Mouse (Mus musculus) hindbrain, embryonic 15.5 days (tissue): ENCODE data around the gene Epp13. TPM values are rescaled to one million over a fixed set of nuclear protein-coding genes. Genes with fewer than 3 reads are reported as not detected.
"Not testable (repeated sequence)": the region's sequence is repeated elsewhere in the genome, so short reads cannot be mapped to it uniquely, and the experiment has no call there.

ENCODE experiments used
- ATAC-seq: fragments of 200-750 bp; cut with Nextera tagmentation; 2 replicates; pipeline ENCODE4 v1.8.0; 2017; ENCODE audit warnings: low read depth, moderate number of reproducible peaks, moderate TSS enrichment; ENCODE audit not compliant: low FRiP score
- H3K27ac ChIP-seq: fragments of 300-500 bp; sonication (generic); replicated peaks from 2 replicates; pipeline ENCODE4 v1.5.1; 2015; ENCODE audit warnings: mild to moderate bottlenecking, inconsistent platforms
- H3K27me3 ChIP-seq: fragments of 300-500 bp; sonication (generic); 2 replicates; pipeline ENCODE4 v1.6.1; 2015; ENCODE audit warnings: control low read depth, inconsistent platforms
- H3K36me3 ChIP-seq: fragments of 300-500 bp; sonication (generic); 2 replicates; pipeline ENCODE4 v1.6.1; 2015; ENCODE audit warnings: control low read depth, inconsistent platforms
- H3K4me1 ChIP-seq: fragments of 300-500 bp; sonication (generic); replicated peaks from 2 replicates; pipeline ENCODE4 v1.6.1; 2015; ENCODE audit warnings: control low read depth, inconsistent platforms
- H3K4me2 ChIP-seq: fragments of 300-500 bp; sonication (generic); 2 replicates; pipeline ENCODE4 v1.6.1; 2015; ENCODE audit warnings: moderate library complexity, mild to moderate bottlenecking, inconsistent platforms
- H3K4me3 ChIP-seq: fragments of 300-500 bp; sonication (generic); 2 replicates; pipeline ENCODE4 v1.5.1; 2015; ENCODE audit warnings: mild to moderate bottlenecking, inconsistent platforms
- H3K9ac ChIP-seq: fragments of 300-500 bp; sonication (generic); 2 replicates; pipeline ENCODE4 v1.6.1; 2015; ENCODE audit warnings: inconsistent platforms
- H3K9me3 ChIP-seq: fragments of 300-500 bp; sonication (generic); 2 replicates; pipeline ENCODE4 v1.6.1; 2016; ENCODE audit warnings: control low read depth, inconsistent platforms
- WGBS: fragments of 180-500 bp; shearing (Covaris S2); methylation state at CpG from one replicate; pipeline ENCODE4 v1.1.7; 2015; 5-methylcytosine and 5-hydroxymethylcytosine counted together
- polyA plus RNA-seq: library from polyadenylated mRNA; unstranded; fragments of >200 nt; fragmentation: Nextera tagmentation; extraction: Ambion mirVana; gene quantifications from 2 replicates; pipeline ENCODE4 v1.2.1, GENCODE M21; 2015

Epp13 gene
- polyA plus RNA-seq, 1 experiment from 2014 or later: 0.23 TPM

GRCm38 (mm10) chr7:6258232-6259220 lies 6.0 kb downstream of the Epp13 start:
- Histone ChIP-seq H3K4me2 (no peak overlapping the region), H3K36me3 (no peaks in the 10 kb centered on the region), H3K9me3 (no peaks in the 10 kb centered on the region), H3K4me3 (no peak overlapping the region), H3K27me3 (no peaks in the 10 kb centered on the region), H3K9ac (no peak overlapping the region), H3K27ac (no peak overlapping the region), H3K4me1 (no peaks in the 10 kb centered on the region)
- 25% methylated on average over 16 of the region's 16 CpGs for WGBS
- no peak for ATAC-seq

- H3K4me1 ChIP-seq, H3K4me2 ChIP-seq, H3K9me3 ChIP-seq, H3K4me3 ChIP-seq, H3K27ac ChIP-seq, H3K9ac ChIP-seq, H3K27me3 ChIP-seq, H3K36me3 ChIP-seq, ATAC-seq: not testable (repeated sequence)
- 40% methylated on average over 2 of the region's 2 CpGs for WGBS
These were observed 7.5 kb downstream of the Epp13 start for GRCm38 (mm10) chr7:6260004-6260403.

GRCm38 (mm10) chr7:6262120-6262519 lies 9.6 kb downstream of the Epp13 start:
- Histone ChIP-seq H3K27ac (no peak overlapping the region), H3K9me3 (no peaks in the 10 kb centered on the region), H3K4me1 (no peaks in the 10 kb centered on the region), H3K36me3 (no peaks in the 10 kb centered on the region), H3K4me3 (no peak overlapping the region), H3K4me2 (no peak overlapping the region), H3K27me3 (no peaks in the 10 kb centered on the region), H3K9ac (no peak overlapping the region)
- no peak for ATAC-seq
- 85% methylated on average over 3 of the region's 3 CpGs for WGBS

GRCm38 (mm10) chr7:6262984-6263383 lies 10.5 kb downstream of the Epp13 start:
- no peaks in the 10 kb centered on the region for H3K9me3 ChIP-seq
- H3K9ac ChIP-seq: no peak overlapping the region
- no peak overlapping the region for H3K4me3 ChIP-seq
- WGBS: 88% methylated on average over 4 of the region's 4 CpGs
- no peak for ATAC-seq
- no peaks in the 10 kb centered on the region for H3K4me1 ChIP-seq
- H3K4me2 ChIP-seq: no peak overlapping the region
- no peak overlapping the region for H3K27ac ChIP-seq
- no peaks in the 10 kb centered on the region for H3K27me3 ChIP-seq
- H3K36me3 ChIP-seq: no peaks in the 10 kb centered on the region

- Histone ChIP-seq H3K4me2 (no peak overlapping the region), H3K27ac (no peak overlapping the region), H3K4me1 (no peaks in the 10 kb centered on the region), H3K27me3 (no peaks in the 10 kb centered on the region), H3K4me3 (no peak overlapping the region), H3K36me3 (no peaks in the 10 kb centered on the region), H3K9me3 (no peaks in the 10 kb centered on the region), H3K9ac (no peak overlapping the region)
- WGBS: 63% methylated on average over 8 of the region's 8 CpGs
- ATAC-seq: no peak
These were observed 13.2 kb downstream of the Epp13 start for GRCm38 (mm10) chr7:6265695-6266094.

- 0 out of 2 replicates have a peak, but pooled peaks cover 2% of the 10 kb centered on the region for H3K4me1 ChIP-seq
- no peaks in the 10 kb centered on the region for H3K27me3 ChIP-seq
- no peak overlapping the region for H3K4me2 ChIP-seq
- no peak overlapping the region for H3K9ac ChIP-seq
- H3K9me3 ChIP-seq: no peaks in the 10 kb centered on the region
- 57% methylated on average over 3 of the region's 3 CpGs for WGBS
- H3K27ac ChIP-seq: no peak overlapping the region
- H3K4me3 ChIP-seq: no peak overlapping the region
- ATAC-seq: no peak
- no peaks in the 10 kb centered on the region for H3K36me3 ChIP-seq
These were observed 25.4 kb downstream of the Epp13 start for GRCm38 (mm10) chr7:6277906-6278305.

- H3K4me1 ChIP-seq: peaks cover 23% of the 10 kb centered on the region
- 2% methylated on average over 1 of the region's 1 CpGs for WGBS
- ATAC-seq: no peak
These were observed 30.2 kb downstream of the Epp13 start for GRCm38 (mm10) chr7:6282749-6283148.

GRCm38 (mm10) chr7:6283451-6284075 lies 31.1 kb downstream of the Epp13 start:
- H3K4me1 ChIP-seq: peaks cover 31% of the 10 kb centered on the region
- peak overlapping the region; percentile 98 for H3K27ac ChIP-seq
- under 1% methylated on average over 23 of the region's 23 CpGs for WGBS
- no peaks in the 10 kb centered on the region for H3K36me3 ChIP-seq
- no peaks in the 10 kb centered on the region for H3K9me3 ChIP-seq
- peak overlapping the region; percentile 64 for H3K4me2 ChIP-seq
- H3K27me3 ChIP-seq: no peaks in the 10 kb centered on the region
- H3K9ac ChIP-seq: peak overlapping the region; percentile 65
- peak overlapping the region; percentile 58 for H3K4me3 ChIP-seq
- ATAC-seq: peak; percentile 72

More at GRCm38 (mm10) chr7:6282749-6283148, 30.2 kb downstream of the Epp13 start:
- Histone ChIP-seq H3K9ac (peak overlapping the region; percentile 65), H3K36me3 (no peaks in the 10 kb centered on the region), H3K27me3 (no peaks in the 10 kb centered on the region), H3K4me2 (peak overlapping the region; percentile 64), H3K9me3 (no peaks in the 10 kb centered on the region), H3K27ac (peak overlapping the region; percentile 98), H3K4me3 (peak overlapping the region; percentile 58)

GRCm38 (mm10) chr7:6284442-6285012 lies 32.0 kb downstream of the Epp13 start:
- Histone ChIP-seq H3K4me1 (peaks cover 36% of the 10 kb centered on the region), H3K4me3 (no peak overlapping the region), H3K27ac (peak overlapping the region; percentile 98; the same call in 1 of the 2 replicates), H3K36me3 (no peaks in the 10 kb centered on the region), H3K27me3 (no peaks in the 10 kb centered on the region), H3K9me3 (no peaks in the 10 kb centered on the region), H3K9ac (no peak overlapping the region), H3K4me2 (peak overlapping the region; percentile 64; the same call in 1 of the 2 replicates)
- 85% methylated on average over 4 of the region's 4 CpGs for WGBS
- ATAC-seq: no peak

- peak overlapping the region; percentile 66 for H3K4me2 ChIP-seq
- peaks cover 36% of the 10 kb centered on the region for H3K4me1 ChIP-seq
- WGBS: 87% methylated on average over 6 of the region's 6 CpGs
- H3K9me3 ChIP-seq: no peaks in the 10 kb centered on the region
- no peaks in the 10 kb centered on the region for H3K27me3 ChIP-seq
- peaks cover 1% of the 10 kb centered on the region; the same call in 1 of the 2 replicates for H3K36me3 ChIP-seq
- no peak for ATAC-seq
- peak overlapping the region; percentile 48 for H3K4me3 ChIP-seq
- H3K9ac ChIP-seq: no peak overlapping the region
- H3K27ac ChIP-seq: peak overlapping the region; percentile 83; the same call in 1 of the 2 replicates
These were observed 32.9 kb downstream of the Epp13 start for GRCm38 (mm10) chr7:6285366-6285765.

GRCm38 (mm10) chr7:6285842-6286705 lies 33.6 kb downstream of the Epp13 start, which contains the start of gene Zfp667:
Gene Zfp667, plus strand, starts transcription at chr7:6286579.
- Histone ChIP-seq H3K9ac (peak within 1 kb of the TSS; percentile 44), H3K27ac (peak within 1 kb of the TSS; percentile 83), H3K27me3 (no peaks in the 10 kb centered on the region), H3K36me3 (peaks cover 4% of the 10 kb centered on the region; the same call in 1 of the 2 replicates), H3K4me1 (peaks cover 36% of the 10 kb centered on the region), H3K4me3 (peak within 1 kb of the TSS; percentile 48), H3K4me2 (peak within 1 kb of the TSS; percentile 66), H3K9me3 (no peaks in the 10 kb centered on the region)
- ATAC-seq: peak; percentile 78
- WGBS: 3% methylated on average over 50 of the region's 50 CpGs
